Mouse (Mus musculus): ENCODE results near the gene Fbln5. TPM values are rescaled to one million over a fixed set of nuclear protein-coding genes. Genes with fewer than 3 reads are reported as not detected.
A peak's percentile ranks its signal among the peaks of the same experiment; 100 is the strongest.

The Fbln5 gene
- polyA plus RNA-seq, 1 experiment: 60.5 TPM

DNA sequence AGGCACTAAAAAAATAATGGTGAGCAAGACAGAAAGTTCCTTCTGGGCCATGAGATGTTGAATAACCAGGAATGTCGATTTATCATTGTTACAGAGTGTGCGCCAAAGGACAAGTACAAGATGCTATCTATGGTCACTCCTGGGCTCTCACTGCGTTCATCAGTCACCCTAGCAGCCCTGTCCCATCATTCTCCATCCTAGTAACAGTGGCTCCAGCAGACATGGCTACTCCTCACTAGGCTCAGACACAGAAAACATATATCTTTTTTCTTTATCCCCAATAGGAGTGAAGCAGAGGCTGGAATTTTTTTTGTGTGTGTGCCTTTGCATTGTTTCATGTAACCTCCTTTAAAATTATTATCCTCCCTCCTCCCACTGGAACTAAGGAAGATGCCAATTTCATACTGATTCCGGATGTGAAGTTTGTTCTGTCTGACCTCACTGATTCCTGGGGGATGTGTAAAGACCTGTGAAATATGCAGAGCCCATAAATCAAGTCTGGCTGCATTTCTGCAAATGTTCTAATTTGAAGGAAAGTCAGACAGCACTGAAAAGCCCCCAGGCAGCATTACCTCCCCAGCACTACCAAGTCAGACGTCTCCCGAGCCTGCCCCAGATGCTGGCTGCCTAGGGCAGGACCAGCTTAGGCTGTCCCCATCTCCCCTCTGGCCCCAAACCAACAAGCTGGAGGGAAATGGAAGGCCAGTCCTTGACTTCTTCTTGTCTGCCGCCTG is 20.5 kb downstream of the Fbln5 start:
- 80% methylated on average over 7 of the region's 7 CpGs for WGBS
- DNase-seq (ENCODE audit: low read depth in 1 of 2, low spot score in 2 of 2): no peak
- no peak overlapping the region for H3K4me3 ChIP-seq (ENCODE audit: extremely low read depth, insufficient read depth, insufficient read length)
- no peaks in the 10 kb centered on the region for H3K36me3 ChIP-seq (ENCODE audit: control insufficient read depth, insufficient read depth, low read length)
- TF ChIP-seq CTCF (IDR thresholded peaks at IDR 0.05; ENCODE audit: extremely low read depth, insufficient read depth, insufficient read length, insufficient replicate concordance) (no peak), POLR2A (IDR thresholded peaks at IDR 0.05; ENCODE audit: low read depth, low read length) (no peak)
- no peaks in the 10 kb centered on the region for H3K4me1 ChIP-seq (ENCODE audit: control insufficient read depth, insufficient read depth, insufficient read length)
- no peak overlapping the region; the same call in 1 of the 2 replicates for H3K27ac ChIP-seq (ENCODE audit: insufficient read depth, low read length)
- no peaks in the 10 kb centered on the region for H3K27me3 ChIP-seq (ENCODE audit: control insufficient read depth, insufficient read depth, low read length)

DNA sequence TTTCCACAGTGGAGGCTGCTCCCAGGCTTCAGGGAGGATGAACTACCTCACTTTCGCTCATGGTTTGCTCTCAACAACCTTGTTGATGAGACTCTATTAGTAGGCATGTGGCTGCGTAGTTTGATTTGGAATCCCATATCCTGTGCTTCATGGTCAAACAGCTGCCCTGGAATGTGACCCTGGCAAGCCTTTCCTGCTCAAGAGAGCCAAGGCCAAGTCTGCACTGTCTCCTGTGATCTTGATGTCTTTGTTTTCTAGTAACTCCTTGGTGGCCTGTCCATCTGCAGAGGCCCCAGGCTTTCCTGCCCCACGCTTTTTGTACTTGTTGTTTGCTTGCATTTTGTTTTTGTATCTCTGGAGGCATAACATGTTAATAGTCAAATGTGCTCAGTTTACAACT is 24.4 kb downstream of the Fbln5 start:
- Histone ChIP-seq H3K4me1 (ENCODE audit: control insufficient read depth, insufficient read depth, insufficient read length) (no peaks in the 10 kb centered on the region), H3K36me3 (ENCODE audit: control insufficient read depth, insufficient read depth, low read length) (no peaks in the 10 kb centered on the region), H3K4me3 (ENCODE audit: extremely low read depth, insufficient read depth, insufficient read length) (no peak overlapping the region), H3K27me3 (ENCODE audit: control insufficient read depth, insufficient read depth, low read length) (no peaks in the 10 kb centered on the region), H3K27ac (ENCODE audit: insufficient read depth, low read length) (peak overlapping the region; percentile 16; the same call in 1 of the 2 replicates)
- 86% methylated on average over 3 of the region's 3 CpGs for WGBS
- DNase-seq (ENCODE audit: low read depth in 1 of 2, low spot score in 2 of 2): no peak
- TF ChIP-seq POLR2A (IDR thresholded peaks at IDR 0.05; ENCODE audit: low read depth, low read length): no peak
- no peak for TF ChIP-seq CTCF (IDR thresholded peaks at IDR 0.05; ENCODE audit: extremely low read depth, insufficient read depth, insufficient read length, insufficient replicate concordance)

DNA sequence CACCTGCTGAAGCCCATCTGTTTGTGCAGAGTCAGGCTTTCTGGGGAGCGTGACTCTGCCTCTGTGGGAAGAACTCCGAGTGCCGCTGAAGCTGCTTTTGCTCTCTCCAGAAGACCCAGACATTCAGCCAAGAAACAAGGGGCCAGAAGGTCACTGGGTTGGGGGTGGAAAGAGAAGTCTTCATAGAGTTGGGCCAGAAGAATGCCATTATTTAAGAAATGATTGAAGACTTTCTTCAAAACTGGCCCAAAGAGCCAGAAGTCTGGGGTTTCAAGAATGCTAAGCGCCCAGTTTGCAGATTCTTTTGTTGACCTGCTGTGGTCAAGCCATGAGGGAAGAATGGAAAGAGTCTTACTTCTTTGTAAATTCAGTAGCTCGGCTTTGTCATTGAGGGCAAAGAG is 25.6 kb downstream of the Fbln5 start:
- no peak overlapping the region for H3K27ac ChIP-seq (ENCODE audit: insufficient read depth, low read length)
- no peaks in the 10 kb centered on the region for H3K27me3 ChIP-seq (ENCODE audit: control insufficient read depth, insufficient read depth, low read length)
- TF ChIP-seq CTCF (IDR thresholded peaks at IDR 0.05; ENCODE audit: extremely low read depth, insufficient read depth, insufficient read length, insufficient replicate concordance) (no peak), POLR2A (IDR thresholded peaks at IDR 0.05; ENCODE audit: low read depth, low read length) (no peak)
- no peaks in the 10 kb centered on the region for H3K36me3 ChIP-seq (ENCODE audit: control insufficient read depth, insufficient read depth, low read length)
- no peaks in the 10 kb centered on the region for H3K4me1 ChIP-seq (ENCODE audit: control insufficient read depth, insufficient read depth, insufficient read length)
- DNase-seq (ENCODE audit: low read depth in 1 of 2, low spot score in 2 of 2): no peak
- H3K4me3 ChIP-seq (ENCODE audit: extremely low read depth, insufficient read depth, insufficient read length): no peak overlapping the region
- WGBS: 82% methylated on average over 5 of the region's 5 CpGs

DNA sequence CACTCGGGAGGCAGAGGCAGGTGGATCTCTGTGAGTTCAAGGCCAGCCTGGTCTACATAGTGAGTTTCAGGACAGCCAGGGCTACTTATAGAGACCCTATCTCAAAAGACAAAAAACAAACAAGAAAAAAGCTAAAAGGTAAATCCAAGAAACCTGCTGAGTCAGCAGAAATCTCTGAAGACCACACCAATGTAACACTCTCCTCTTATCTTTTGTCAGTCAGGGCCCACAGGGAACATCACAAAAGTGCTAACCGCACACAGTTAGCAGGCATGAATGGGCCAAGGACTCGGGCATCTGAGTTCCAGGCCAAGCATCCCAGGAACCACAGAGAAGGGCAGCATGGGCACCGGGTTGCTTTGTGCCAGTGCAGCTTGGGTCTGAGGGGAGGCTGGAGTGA is 26.2 kb downstream of the Fbln5 start:
- Histone ChIP-seq H3K4me1 (ENCODE audit: control insufficient read depth, insufficient read depth, insufficient read length) (no peaks in the 10 kb centered on the region), H3K27ac (ENCODE audit: insufficient read depth, low read length) (no peak overlapping the region), H3K4me3 (ENCODE audit: extremely low read depth, insufficient read depth, insufficient read length) (no peak overlapping the region), H3K27me3 (ENCODE audit: control insufficient read depth, insufficient read depth, low read length) (no peaks in the 10 kb centered on the region), H3K36me3 (ENCODE audit: control insufficient read depth, insufficient read depth, low read length) (no peaks in the 10 kb centered on the region)
- 89% methylated on average over 4 of the region's 4 CpGs for WGBS
- no peak for DNase-seq (ENCODE audit: low read depth in 1 of 2, low spot score in 2 of 2)
- TF ChIP-seq POLR2A (IDR thresholded peaks at IDR 0.05; ENCODE audit: low read depth, low read length) (no peak), CTCF (IDR thresholded peaks at IDR 0.05; ENCODE audit: extremely low read depth, insufficient read depth, insufficient read length, insufficient replicate concordance) (no peak)

DNA sequence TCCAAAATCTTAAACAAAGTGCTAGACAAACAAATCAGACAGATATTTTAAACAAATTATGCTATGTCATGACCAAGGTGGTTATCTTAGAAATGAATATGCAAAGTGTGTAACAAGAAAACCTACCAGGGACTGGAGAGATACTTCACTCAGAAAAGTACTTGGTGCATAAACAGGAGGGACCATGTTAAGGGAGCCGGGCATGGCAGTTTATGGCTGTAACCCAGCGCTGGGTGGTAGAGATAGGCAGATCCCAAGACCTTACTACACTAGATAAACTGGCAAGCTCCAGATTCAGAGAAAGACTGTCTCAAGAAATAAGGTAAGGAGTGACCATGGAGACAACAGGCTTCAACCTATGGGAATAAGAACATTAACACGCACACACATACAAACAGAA is 29.1 kb downstream of the Fbln5 start:
- Histone ChIP-seq H3K27me3 (ENCODE audit: control insufficient read depth, insufficient read depth, low read length) (no peaks in the 10 kb centered on the region), H3K27ac (ENCODE audit: insufficient read depth, low read length) (no peak overlapping the region), H3K4me1 (ENCODE audit: control insufficient read depth, insufficient read depth, insufficient read length) (no peaks in the 10 kb centered on the region), H3K4me3 (ENCODE audit: extremely low read depth, insufficient read depth, insufficient read length) (no peak overlapping the region), H3K36me3 (ENCODE audit: control insufficient read depth, insufficient read depth, low read length) (no peaks in the 10 kb centered on the region)
- no peak for DNase-seq (ENCODE audit: low read depth in 1 of 2, low spot score in 2 of 2)
- no peak for TF ChIP-seq POLR2A (IDR thresholded peaks at IDR 0.05; ENCODE audit: low read depth, low read length)
- no peak for TF ChIP-seq CTCF (IDR thresholded peaks at IDR 0.05; ENCODE audit: extremely low read depth, insufficient read depth, insufficient read length, insufficient replicate concordance)
- WGBS: 81% methylated on average over 3 of the region's 3 CpGs

DNA sequence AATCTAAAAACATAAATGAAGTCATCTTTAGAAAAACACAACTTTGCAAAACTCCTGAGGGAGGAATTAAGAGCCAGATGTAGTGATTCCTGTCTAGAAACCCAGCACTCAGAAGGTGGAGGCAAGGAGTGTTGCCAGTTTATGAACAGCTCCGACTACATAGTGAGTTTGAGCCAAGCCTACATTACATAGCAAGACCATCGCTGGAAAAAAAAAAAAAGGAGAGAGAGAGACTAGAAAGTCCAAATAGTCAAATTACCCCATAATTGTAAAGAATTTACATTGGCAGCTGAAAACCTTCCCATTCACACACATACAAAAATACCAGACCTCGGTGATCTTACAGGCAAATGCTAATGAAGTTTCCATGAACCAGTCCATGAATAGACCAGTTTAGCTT is 29.6 kb downstream of the Fbln5 start:
- H3K27ac ChIP-seq (ENCODE audit: insufficient read depth, low read length): no peak overlapping the region
- no peaks in the 10 kb centered on the region for H3K4me1 ChIP-seq (ENCODE audit: control insufficient read depth, insufficient read depth, insufficient read length)
- TF ChIP-seq POLR2A (IDR thresholded peaks at IDR 0.05; ENCODE audit: low read depth, low read length) (no peak), CTCF (IDR thresholded peaks at IDR 0.05; ENCODE audit: extremely low read depth, insufficient read depth, insufficient read length, insufficient replicate concordance) (no peak)
- no peaks in the 10 kb centered on the region for H3K36me3 ChIP-seq (ENCODE audit: control insufficient read depth, insufficient read depth, low read length)
- 79% methylated on average over 3 of the region's 3 CpGs for WGBS
- no peak for DNase-seq (ENCODE audit: low read depth in 1 of 2, low spot score in 2 of 2)
- no peaks in the 10 kb centered on the region for H3K27me3 ChIP-seq (ENCODE audit: control insufficient read depth, insufficient read depth, low read length)
- H3K4me3 ChIP-seq (ENCODE audit: extremely low read depth, insufficient read depth, insufficient read length): no peak overlapping the region

DNA sequence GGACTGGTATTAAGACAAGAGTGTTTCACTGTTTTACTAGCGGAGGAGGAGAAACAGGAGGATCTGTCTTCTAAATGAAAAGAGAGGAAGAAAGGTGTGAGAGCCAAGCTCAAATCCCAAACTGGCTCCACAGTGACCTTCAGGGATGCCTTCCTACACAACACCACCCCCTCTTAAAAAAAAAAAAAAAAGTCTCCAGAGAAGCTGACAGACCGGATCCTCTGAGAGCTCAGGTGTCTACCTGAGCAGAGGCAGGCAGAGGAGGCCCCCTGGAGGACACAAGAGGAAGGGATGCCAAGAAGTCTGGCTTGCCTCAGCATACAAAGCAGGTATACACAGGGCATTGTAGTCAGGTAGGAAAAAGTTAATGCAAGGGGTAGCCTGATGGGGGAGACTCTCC is 36.1 kb downstream of the Fbln5 start:
- DNase-seq (ENCODE audit: low read depth in 1 of 2, low spot score in 2 of 2): no peak
- 51% methylated on average over 2 of the region's 2 CpGs for WGBS
- H3K36me3 ChIP-seq (ENCODE audit: control insufficient read depth, insufficient read depth, low read length): no peaks in the 10 kb centered on the region
- no peak overlapping the region for H3K4me3 ChIP-seq (ENCODE audit: extremely low read depth, insufficient read depth, insufficient read length)
- no peaks in the 10 kb centered on the region for H3K27me3 ChIP-seq (ENCODE audit: control insufficient read depth, insufficient read depth, low read length)
- H3K27ac ChIP-seq (ENCODE audit: insufficient read depth, low read length): no peak overlapping the region
- H3K4me1 ChIP-seq (ENCODE audit: control insufficient read depth, insufficient read depth, insufficient read length): no peaks in the 10 kb centered on the region
- no peak for TF ChIP-seq POLR2A (IDR thresholded peaks at IDR 0.05; ENCODE audit: low read depth, low read length)
- no peak for TF ChIP-seq CTCF (IDR thresholded peaks at IDR 0.05; ENCODE audit: extremely low read depth, insufficient read depth, insufficient read length, insufficient replicate concordance)
